Mouse (Mus musculus) MEL (cell line): ENCODE measurements at regions not wholly inside any gene's neighbourhood (a gene's known extent, or its start where the extent isn't known, plus 50 kb on each side); places are given as distances from the start of the nearest gene placed in this dataset.

ENCODE experiments used
- DNase-seq: peaks from one replicate; pipeline ENCODE4 v3.0.0; 2011; ENCODE audit warnings: low read depth, low spot score
- H3K27ac ChIP-seq: 2 replicates; pipeline ENCODE4 v1.5.1; 2012; ENCODE audit warnings: low read depth, mild to moderate bottlenecking, control low read depth, low read length, moderate library complexity; ENCODE audit not compliant: control insufficient read depth
- H3K27me3 ChIP-seq, 2 experiments: fragments of 150-350 bp in 1 of 2; sonication (generic) in 1 of 2; 2 replicates each; pipeline ENCODE4 v1.6.1; 2012; ENCODE audit warnings: low read length in 2 of 2, mild to moderate bottlenecking in 2 of 2, improper control_type of control experiment in 1 of 2, moderate library complexity in 1 of 2; ENCODE audit not compliant: insufficient read depth in 2 of 2, control insufficient read depth in 1 of 2
- H3K36me3 ChIP-seq, 2 experiments: 2 replicates each; pipeline ENCODE4 v1.6.1; 2012 to 2014; ENCODE audit warnings: low read length in 2 of 2, improper control_type of control experiment in 1 of 2, inconsistent platforms in 1 of 2, mild to moderate bottlenecking in 1 of 2; ENCODE audit not compliant: insufficient read depth in 2 of 2, control insufficient read depth in 1 of 2
- H3K4me1 ChIP-seq, 2 experiments: fragments of 150-350 bp in 1 of 2; sonication (generic) in 1 of 2; 2 replicates each; pipeline ENCODE4 v1.6.1; 2012; ENCODE audit warnings: low read length in 2 of 2, improper control_type of control experiment in 1 of 2, mild to moderate bottlenecking in 1 of 2; ENCODE audit not compliant: insufficient read depth in 2 of 2, control insufficient read depth in 1 of 2
- H3K4me3 ChIP-seq, 2 experiments: fragments of 150-350 bp in 1 of 2; sonication (generic) in 1 of 2; 2 replicates each; pipeline ENCODE4 v1.5.1; 2012; ENCODE audit warnings: low read depth in 2 of 2, low read length in 2 of 2, mild to moderate bottlenecking in 2 of 2, moderate library complexity in 2 of 2, control low read depth in 1 of 2, improper control_type of control experiment in 1 of 2; ENCODE audit not compliant: control insufficient read depth in 1 of 2, insufficient read depth in 1 of 2
- H3K79me2 ChIP-seq: 2 replicates; pipeline ENCODE4 v1.6.1; 2012; ENCODE audit warnings: mild to moderate bottlenecking, low read length, moderate library complexity; ENCODE audit not compliant: control insufficient read depth, poor library complexity, insufficient read depth
- H3K9ac ChIP-seq: 2 replicates; pipeline ENCODE4 v1.6.1; 2012; ENCODE audit warnings: low read depth, mild to moderate bottlenecking, control low read depth, low read length, moderate library complexity; ENCODE audit not compliant: control insufficient read depth, poor library complexity, severe bottlenecking
- H3K9me3 ChIP-seq: fragments of 150-350 bp; sonication (generic); replicated peaks from 2 replicates; pipeline ENCODE4 v1.6.1; 2012; ENCODE audit warnings: mild to moderate bottlenecking, low read length, improper control_type of control experiment, moderate library complexity; ENCODE audit not compliant: insufficient read depth
- CHD2 ChIP-seq: IDR thresholded peaks from 2 replicates; pipeline ENCODE4 v1.6.1; 2011; ENCODE audit warnings: low read length, improper control_type of control experiment
- CTCF ChIP-seq, 3 experiments: IDR thresholded peaks in 2 of 3; conservative IDR thresholded peaks in 1 of 3; 2 replicates each; pipeline ENCODE4 v1.5.1; 2011 to 2012; ENCODE audit warnings: low read length in 3 of 3, low read depth in 2 of 3, mild to moderate bottlenecking in 2 of 3, improper control_type of control experiment in 1 of 3, inconsistent platforms in 1 of 3, mixed read lengths in 1 of 3, moderate library complexity in 1 of 3; ENCODE audit not compliant: control insufficient read depth in 1 of 3, insufficient read depth in 1 of 3, poor library complexity in 1 of 3, severe bottlenecking in 1 of 3
- ELF1 ChIP-seq: IDR thresholded peaks from 2 replicates; pipeline ENCODE4 v1.6.1; 2014; ENCODE audit warnings: low read depth, mild to moderate bottlenecking, inconsistent platforms, low read length, improper control_type of control experiment, moderate library complexity
- ETS1 ChIP-seq: IDR thresholded peaks from 2 replicates; pipeline ENCODE4 v1.6.1; 2012; ENCODE audit warnings: low read depth, mild to moderate bottlenecking, inconsistent platforms, low read length, improper control_type of control experiment, moderate library complexity
- GATA1 ChIP-seq: IDR thresholded peaks from 2 replicates; pipeline ENCODE4 v1.6.1; 2011; ENCODE audit warnings: low read depth, low read length, improper control_type of control experiment
- KAT2A ChIP-seq: conservative IDR thresholded peaks from 2 replicates; pipeline ENCODE4 v1.6.1; 2012; ENCODE audit warnings: low read depth, low read length, improper control_type of control experiment, inconsistent platforms
- MYB ChIP-seq: IDR thresholded peaks from 2 replicates; pipeline ENCODE4 v1.6.1; 2011; ENCODE audit warnings: mild to moderate bottlenecking, low read depth, low read length, improper control_type of control experiment
- MYC ChIP-seq: IDR thresholded peaks from 2 replicates; pipeline ENCODE4 v1.6.1; 2011; ENCODE audit warnings: low read depth, mild to moderate bottlenecking, low read length, improper control_type of control experiment, moderate library complexity
- NRF1 ChIP-seq: IDR thresholded peaks from 2 replicates; pipeline ENCODE4 v1.6.1; 2014; ENCODE audit warnings: low read depth, mild to moderate bottlenecking, inconsistent platforms, low read length, improper control_type of control experiment, moderate library complexity; ENCODE audit not compliant: poor library complexity, insufficient read depth, severe bottlenecking
- POLR2A ChIP-seq, 2 experiments: IDR thresholded peaks; 2 replicates each; pipeline ENCODE4 v1.6.1; 2011 to 2012; ENCODE audit warnings: low read length in 2 of 2, mild to moderate bottlenecking in 2 of 2, control low read depth in 1 of 2, improper control_type of control experiment in 1 of 2, low read depth in 1 of 2, moderate library complexity in 1 of 2; ENCODE audit not compliant: control insufficient read depth in 1 of 2, insufficient read depth in 1 of 2, poor library complexity in 1 of 2
- POLR2AphosphoS5 ChIP-seq: IDR thresholded peaks from 2 replicates; pipeline ENCODE4 v1.6.1; 2012; ENCODE audit warnings: low read depth, borderline replicate concordance, mild to moderate bottlenecking, inconsistent platforms, low read length, moderate library complexity, mixed read lengths
- SIN3A ChIP-seq: IDR thresholded peaks from 2 replicates; pipeline ENCODE4 v1.6.1; 2012; ENCODE audit warnings: low read length, improper control_type of control experiment, inconsistent platforms
- TBP ChIP-seq: IDR thresholded peaks from 2 replicates; pipeline ENCODE4 v1.8.0; 2011; ENCODE audit warnings: low read depth, low read length, improper control_type of control experiment
- USF1 ChIP-seq: IDR thresholded peaks from 2 replicates; pipeline ENCODE4 v1.6.1; 2014; ENCODE audit warnings: low read depth, mild to moderate bottlenecking, inconsistent platforms, low read length, improper control_type of control experiment, moderate library complexity
- ZC3H11A ChIP-seq: IDR thresholded peaks from 2 replicates; pipeline ENCODE4 v1.6.1; 2012; ENCODE audit warnings: low read depth, mild to moderate bottlenecking, inconsistent platforms, low read length, improper control_type of control experiment
- ZKSCAN1 ChIP-seq: IDR thresholded peaks from 2 replicates; pipeline ENCODE4 v1.6.1; 2012; ENCODE audit warnings: low read depth, mild to moderate bottlenecking, inconsistent platforms, low read length, improper control_type of control experiment, moderate library complexity
- ZNF384 ChIP-seq: IDR thresholded peaks from 2 replicates; pipeline ENCODE4 v1.6.1; 2012; ENCODE audit warnings: low read depth, mild to moderate bottlenecking, inconsistent platforms, low read length, improper control_type of control experiment

GRCm38 (mm10) chr7:71788401-71788800 is 437.1 kb upstream of the Gm10295 start:
- no peaks in the 10 kb centered on the region; the same call in 1 of the 2 replicates for H3K9me3 ChIP-seq
- no peak overlapping the region for H3K9ac ChIP-seq
- H3K27me3 ChIP-seq, result no peaks in the 10 kb centered on the region
- H3K27ac ChIP-seq, result no peak overlapping the region
- no peaks in the 10 kb centered on the region for H3K36me3 ChIP-seq
- H3K4me1 ChIP-seq, result no peaks in the 10 kb centered on the region
- DNase-seq, result no peak
- TF ChIP-seq ELF1 (no peak), ZKSCAN1 (no peak), TBP (no peak), KAT2A (no peak), USF1 (no peak), MYC (no peak)
- no peak overlapping the region for H3K4me3 ChIP-seq
- H3K79me2 ChIP-seq, result no peaks in the 10 kb centered on the region

- no peaks in the 10 kb centered on the region for H3K9me3 ChIP-seq
- no peak overlapping the region for H3K4me3 ChIP-seq
- DNase-seq, result no peak
- TF ChIP-seq ZC3H11A (no peak), CHD2 (no peak), CTCF (IDR thresholded peaks at IDR 0.05 in 2 of 3, conservative IDR thresholded peaks at IDR 0.05 in 1 of 3; ENCODE audit: control insufficient read depth in 1 of 3, insufficient read depth in 1 of 3, low read depth in 2 of 3, low read length in 3 of 3, poor library complexity in 1 of 3, severe bottlenecking in 1 of 3) (no peak), NRF1 (no peak), SIN3A (no peak)
- TF ChIP-seq, all 39 proteins: peak for 0
- Histone ChIP-seq H3K79me2 (no peaks in the 10 kb centered on the region), H3K36me3 (no peaks in the 10 kb centered on the region), H3K9ac (no peak overlapping the region), H3K4me1 (no peaks in the 10 kb centered on the region), H3K27me3 (no peaks in the 10 kb centered on the region), H3K27ac (no peak overlapping the region)
Measured at GRCm38 (mm10) chr7:71782496-71782895, 431.2 kb upstream of the Gm10295 start.

- Histone ChIP-seq H3K4me3 (no peak overlapping the region), H3K36me3 (no peaks in the 10 kb centered on the region), H3K9me3 (no peaks in the 10 kb centered on the region)
Measured at GRCm38 (mm10) chr7:71749886-71750285, 398.6 kb upstream of the Gm10295 start.

More at GRCm38 (mm10) chr7:71749886-71750285, 398.6 kb upstream of the Gm10295 start:
- Histone ChIP-seq H3K27ac (no peak overlapping the region), H3K79me2 (no peaks in the 10 kb centered on the region), H3K27me3 (no peaks in the 10 kb centered on the region), H3K9ac (no peak overlapping the region), H3K4me1 (no peaks in the 10 kb centered on the region)
- TF ChIP-seq ETS1, result no peak
- no peak for TF ChIP-seq ZNF384
- no peak for TF ChIP-seq CTCF (IDR thresholded peaks at IDR 0.05 in 2 of 3, conservative IDR thresholded peaks at IDR 0.05 in 1 of 3; ENCODE audit: control insufficient read depth in 1 of 3, insufficient read depth in 1 of 3, low read depth in 2 of 3, low read length in 3 of 3, poor library complexity in 1 of 3, severe bottlenecking in 1 of 3)
- no peak for TF ChIP-seq POLR2A (IDR thresholded peaks at IDR 0.05; ENCODE audit: control insufficient read depth in 1 of 2, insufficient read depth in 1 of 2, low read depth in 1 of 2, low read length in 2 of 2, poor library complexity in 1 of 2)
- no peak for TF ChIP-seq MYB
- no peak for TF ChIP-seq ZKSCAN1
- TF ChIP-seq POLR2AphosphoS5, result no peak
- no peak for TF ChIP-seq GATA1
- DNase-seq, result no peak
